Mouse (Mus musculus) forebrain, postnatal 0 days (tissue): Measurements from ENCODE around the gene Aktip. TPM values are rescaled to one million over a fixed set of nuclear protein-coding genes. Genes with fewer than 3 reads are reported as not detected.

Experiments
- ATAC-seq: fragments of 200-750 bp; cut with Nextera tagmentation; 2 replicates; pipeline ENCODE4 v1.8.0; 2017; ENCODE audit warnings: mild to moderate bottlenecking, moderate library complexity
- DNase-seq: peaks from one replicate; pipeline ENCODE4 v3.0.0-alpha.2; 2015
- H3K27ac ChIP-seq: fragments of 300-500 bp; sonication (generic); 2 replicates; pipeline ENCODE4 v1.5.1; 2014; ENCODE audit warnings: low read depth, mild to moderate bottlenecking, antibody characterized with exemption, low read length, moderate library complexity, mixed read lengths
- H3K27me3 ChIP-seq: fragments of 300-500 bp; sonication (generic); 2 replicates; pipeline ENCODE4 v1.6.1; 2014; ENCODE audit warnings: mild to moderate bottlenecking, low read length, mixed read lengths; ENCODE audit not compliant: insufficient read depth
- H3K36me3 ChIP-seq: fragments of 300-500 bp; sonication (generic); 2 replicates; pipeline ENCODE4 v1.6.1; 2014; ENCODE audit warnings: mild to moderate bottlenecking, moderate library complexity; ENCODE audit not compliant: insufficient read depth
- H3K4me1 ChIP-seq: fragments of 300-500 bp; sonication (generic); 2 replicates; pipeline ENCODE4 v1.6.1; 2014; ENCODE audit warnings: antibody characterized with exemption; ENCODE audit not compliant: insufficient read depth
- H3K4me2 ChIP-seq: fragments of 300-500 bp; sonication (generic); 2 replicates; pipeline ENCODE4 v1.6.1; 2014; ENCODE audit warnings: low read depth, mild to moderate bottlenecking, moderate library complexity
- H3K4me3 ChIP-seq: fragments of 300-500 bp; sonication (generic); 2 replicates; pipeline ENCODE4 v1.5.1; 2014; ENCODE audit warnings: low read depth, low read length, mixed read lengths
- H3K9ac ChIP-seq: fragments of 300-500 bp; sonication (generic); 2 replicates; pipeline ENCODE4 v1.6.1; 2014; ENCODE audit warnings: mild to moderate bottlenecking
- H3K9me3 ChIP-seq: fragments of 300-500 bp; sonication (generic); 2 replicates; pipeline ENCODE4 v1.6.1; 2016; ENCODE audit warnings: low read length
- CTCF ChIP-seq: sonication (generic); IDR thresholded peaks from 2 replicates; pipeline ENCODE4 v1.5.1; 2016; ENCODE audit warnings: antibody characterized with exemption, control low read depth, low read depth
- WGBS: fragments of 180-500 bp; shearing (Covaris S2); extraction: QIAGEN DNeasy Blood & Tissue Kit; methylation state at CpG from one replicate; pipeline ENCODE4 v1.1.7; 2014; 5-methylcytosine and 5-hydroxymethylcytosine counted together
- polyA plus RNA-seq: library from polyadenylated mRNA; unstranded; fragments of >200 nt; fragmentation: Nextera tagmentation; extraction: Ambion mirVana; gene quantifications from 2 replicates; pipeline ENCODE4 v1.2.1, GENCODE M21; 2015
- total RNA-seq: library from RNA; depleted of rRNA; stranded (reverse); fragments of >200 nt; gene quantifications from 2 replicates; pipeline ENCODE4 v1.2.3, GENCODE M21; 2014

Aktip gene
- total and polyA plus RNA-seq, 2 experiments from 2014 or later: 119 to 129 TPM

- no peak for TF ChIP-seq CTCF
- H3K4me3 ChIP-seq: no peak overlapping the region
- DNase-seq: peak; percentile 78
- H3K9me3 ChIP-seq: no peaks in the 10 kb centered on the region
- no peaks in the 10 kb centered on the region; the same call in 1 of the 2 replicates for H3K27me3 ChIP-seq
- H3K4me2 ChIP-seq: peak overlapping the region; percentile 38
- no peaks in the 10 kb centered on the region for H3K36me3 ChIP-seq
- 12% methylated on average over 14 of the region's 14 CpGs for WGBS
- H3K27ac ChIP-seq: peak overlapping the region; percentile 54; the same call in 1 of the 2 replicates
- H3K4me1 ChIP-seq: no peaks in the 10 kb centered on the region
- H3K9ac ChIP-seq: no peak overlapping the region
- peak; percentile 92 for ATAC-seq
These were observed 28.9 kb downstream of the Aktip start for GRCm38 (mm10) chr8:91170914-91171313.

GRCm38 (mm10) chr8:91170152-91170551 is 29.6 kb downstream of the Aktip start:
- H3K4me3 ChIP-seq: no peak overlapping the region
- peak overlapping the region; percentile 54 for H3K27ac ChIP-seq
- ATAC-seq (no peak), DNase-seq (no peak)
- 0 out of 2 replicates have a peak, but pooled peaks cover 2% of the 10 kb centered on the region for H3K9me3 ChIP-seq
- no peak for TF ChIP-seq CTCF
- H3K4me1 ChIP-seq: no peaks in the 10 kb centered on the region
- no peak overlapping the region for H3K9ac ChIP-seq
- no peak overlapping the region for H3K4me2 ChIP-seq
- 81% methylated on average over 6 of the region's 6 CpGs for WGBS
- H3K36me3 ChIP-seq: no peaks in the 10 kb centered on the region
- no peaks in the 10 kb centered on the region; the same call in 1 of the 2 replicates for H3K27me3 ChIP-seq

- H3K4me3 ChIP-seq: no peak overlapping the region
- DNase-seq: no peak
These were observed 39.6 kb downstream of the Aktip start for GRCm38 (mm10) chr8:91159959-91160800.

GRCm38 (mm10) chr8:91158617-91159016 is 41.2 kb downstream of the Aktip start:
- Histone ChIP-seq H3K4me2 (no peak overlapping the region), H3K27ac (no peak overlapping the region), H3K4me3 (no peak overlapping the region), H3K27me3 (no peaks in the 10 kb centered on the region), H3K4me1 (0 out of 2 replicates have a peak, but pooled peaks cover 4% of the 10 kb centered on the region), H3K9me3 (no peaks in the 10 kb centered on the region), H3K9ac (no peak overlapping the region), H3K36me3 (no peaks in the 10 kb centered on the region)
- TF ChIP-seq CTCF: no peak
- WGBS: 97% methylated on average over 10 of the region's 10 CpGs
- ATAC-seq (no peak), DNase-seq (no peak)

More at GRCm38 (mm10) chr8:91159959-91160800, 39.6 kb downstream of the Aktip start:
- no peaks in the 10 kb centered on the region for H3K27me3 ChIP-seq
- peak; percentile 34; the same call in 1 of the 2 replicates for ATAC-seq
- TF ChIP-seq CTCF: no peak
- WGBS: 24% methylated on average over 15 of the region's 15 CpGs
- H3K36me3 ChIP-seq: no peaks in the 10 kb centered on the region
- H3K9ac ChIP-seq: no peak overlapping the region
- 0 out of 2 replicates have a peak, but pooled peaks cover 4% of the 10 kb centered on the region for H3K4me1 ChIP-seq
- H3K9me3 ChIP-seq: 0 out of 2 replicates have a peak, but pooled peaks cover 3% of the 10 kb centered on the region
- no peak overlapping the region for H3K27ac ChIP-seq
- H3K4me2 ChIP-seq: no peak overlapping the region

- ATAC-seq (no peak), DNase-seq (no peak)
- 38% methylated on average over 6 of the region's 6 CpGs for WGBS
- H3K27me3 ChIP-seq: no peaks in the 10 kb centered on the region
- H3K4me2 ChIP-seq: no peak overlapping the region
- no peak overlapping the region for H3K4me3 ChIP-seq
- peak; percentile 30; the same call in 1 of the 2 replicates for TF ChIP-seq CTCF
- H3K4me1 ChIP-seq: no peaks in the 10 kb centered on the region
- H3K9me3 ChIP-seq: no peaks in the 10 kb centered on the region
- no peak overlapping the region for H3K9ac ChIP-seq
- no peak overlapping the region for H3K27ac ChIP-seq
- H3K36me3 ChIP-seq: no peaks in the 10 kb centered on the region
These were observed 45.2 kb downstream of the Aktip start for GRCm38 (mm10) chr8:91154564-91154963.

- Histone ChIP-seq H3K4me2 (no peak overlapping the region), H3K9me3 (no peaks in the 10 kb centered on the region), H3K4me1 (no peaks in the 10 kb centered on the region), H3K27ac (no peak overlapping the region), H3K9ac (no peak overlapping the region), H3K36me3 (no peaks in the 10 kb centered on the region), H3K4me3 (no peak overlapping the region), H3K27me3 (no peaks in the 10 kb centered on the region)
- no peak for ATAC-seq
- peak; percentile 26; the same call in 1 of the 2 replicates for TF ChIP-seq CTCF
- no peak for DNase-seq
- 81% methylated on average over 3 of the region's 3 CpGs for WGBS
These were observed 45.9 kb downstream of the Aktip start for GRCm38 (mm10) chr8:91153831-91154230.

GRCm38 (mm10) chr8:91151531-91151930 is 48.2 kb downstream of the Aktip start:
- H3K27me3 ChIP-seq: no peaks in the 10 kb centered on the region
- no peak for ATAC-seq
- H3K4me3 ChIP-seq: no peak overlapping the region
- H3K4me2 ChIP-seq: no peak overlapping the region
- no peak for TF ChIP-seq CTCF
- no peak overlapping the region for H3K9ac ChIP-seq
- no peak for DNase-seq
- 93% methylated on average over 7 of the region's 7 CpGs for WGBS
- H3K27ac ChIP-seq: no peak overlapping the region
- H3K9me3 ChIP-seq: no peaks in the 10 kb centered on the region
- H3K4me1 ChIP-seq: no peaks in the 10 kb centered on the region
- no peaks in the 10 kb centered on the region for H3K36me3 ChIP-seq
